Mouse (Mus musculus): ENCODE data around the gene Hint3. TPM values are rescaled to one million over a fixed set of nuclear protein-coding genes. Genes with fewer than 3 reads are reported as not detected.
"Not testable (repeated sequence)": the region's sequence is repeated elsewhere in the genome, so short reads cannot be mapped to it uniquely, and the experiment has no call there.

Gene Hint3
- 21.1 and 21.3 TPM in 2 replicates for polyA plus RNA-seq (2015; fragmentation: Nextera tagmentation; extraction: Ambion mirVana)

DNA sequence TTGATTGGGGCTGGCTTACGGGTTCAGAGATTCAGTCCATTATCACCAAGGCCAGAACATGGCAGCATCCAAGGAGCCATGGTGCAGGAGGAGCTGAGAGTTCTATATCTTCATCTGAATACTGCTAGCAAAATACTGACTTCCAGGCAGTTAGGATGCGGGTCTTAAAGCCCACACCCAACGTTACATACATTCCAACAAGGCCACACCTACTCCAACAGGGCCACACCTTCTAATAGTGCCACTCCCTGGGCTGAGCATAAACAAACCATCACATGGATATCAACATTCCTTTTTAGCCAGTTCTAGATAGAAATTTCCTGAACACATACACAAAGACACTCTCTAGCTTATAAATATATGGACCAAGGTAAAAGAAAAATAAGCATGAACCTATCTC lies at the start of gene Hint3:
Gene Hint3, minus strand, starts transcription at position 120 of the 400 bp plus-strand sequence.
- no peak for ATAC-seq (ENCODE audit: insufficient number of reproducible peaks, low FRiP score, low TSS enrichment, low read depth)
- 85% methylated on average over 3 of the region's 3 CpGs for whole genome bisulfite sequencing

DNA sequence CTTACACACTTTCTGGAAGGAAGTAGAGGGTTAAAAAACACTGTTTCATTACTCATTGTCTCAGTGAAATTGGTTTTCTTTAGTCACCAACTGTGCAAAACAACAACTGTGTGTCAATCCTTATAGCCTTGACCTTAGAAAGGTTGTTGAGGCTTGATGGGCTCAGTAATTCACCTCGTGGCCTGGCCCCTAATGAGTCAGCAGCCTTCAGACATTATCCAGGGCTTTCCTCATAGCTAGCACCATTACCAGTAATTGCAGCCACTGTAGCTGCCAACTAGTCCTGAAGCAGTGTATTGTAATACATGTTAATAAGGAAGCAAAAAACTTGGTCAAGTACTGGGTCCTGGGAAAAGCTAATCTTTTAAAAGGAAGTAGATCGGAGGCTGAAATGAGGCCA lies 48.6 kb upstream of the Hint3 start:
- Histone ChIP-seq H3K27me3 (no peaks in the 10 kb centered on the region), H3K4me2 (no peak overlapping the region), H3K36me3 (peaks cover 4% of the 10 kb centered on the region; the same call in 1 of the 2 replicates), H3K9ac (no peak overlapping the region), H3K4me1 (no peaks in the 10 kb centered on the region), H3K9me3 (no peaks in the 10 kb centered on the region), H3K4me3 (no peak overlapping the region), H3K27ac (no peak overlapping the region)
- no peak for ATAC-seq (ENCODE audit: insufficient number of reproducible peaks, low FRiP score, low TSS enrichment, low read depth)
- 61% methylated on average over 2 of the region's 2 CpGs for WGBS

More for the DNA sequence above, at the start of gene Hint3:
- Histone ChIP-seq H3K4me1 (no peaks in the 10 kb centered on the region), H3K4me2 (no peak within 1 kb of the TSS), H3K27me3 (no peaks in the 10 kb centered on the region), H3K27ac (no peak within 1 kb of the TSS), H3K9ac (no peak within 1 kb of the TSS), H3K36me3 (no peaks in the 10 kb centered on the region), H3K9me3 (no peaks in the 10 kb centered on the region), H3K4me3 (no peak within 1 kb of the TSS)

DNA sequence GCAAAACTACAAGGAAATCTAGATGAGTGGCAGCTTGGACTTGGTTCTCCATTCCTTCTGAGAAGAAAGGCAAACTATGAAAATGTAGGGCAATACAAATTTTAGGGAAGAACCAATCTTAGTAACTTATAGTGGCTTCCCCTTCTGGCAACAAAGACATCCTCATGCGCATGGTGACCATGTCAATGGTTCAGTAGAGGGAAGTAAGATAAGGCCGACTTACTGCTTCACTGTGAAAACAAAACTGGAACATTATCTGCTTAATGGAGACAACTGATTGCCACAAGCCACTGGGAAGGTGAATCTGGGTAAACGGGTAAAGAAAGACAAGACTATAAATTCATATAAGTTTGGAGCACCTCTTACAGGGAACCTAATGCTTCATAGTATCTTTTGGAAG lies 45.4 kb upstream of the Hint3 start:
- Histone ChIP-seq H3K4me3 (no peak overlapping the region), H3K4me2 (no peak overlapping the region), H3K36me3 (0 out of 2 replicates have a peak, but pooled peaks cover 3% of the 10 kb centered on the region), H3K27ac (no peak overlapping the region), H3K9me3 (no peaks in the 10 kb centered on the region), H3K9ac (no peak overlapping the region), H3K4me1 (no peaks in the 10 kb centered on the region), H3K27me3 (no peaks in the 10 kb centered on the region)
- ATAC-seq (ENCODE audit: insufficient number of reproducible peaks, low FRiP score, low TSS enrichment, low read depth), result no peak
- WGBS, result 88% methylated on average over 3 of the region's 3 CpGs

DNA sequence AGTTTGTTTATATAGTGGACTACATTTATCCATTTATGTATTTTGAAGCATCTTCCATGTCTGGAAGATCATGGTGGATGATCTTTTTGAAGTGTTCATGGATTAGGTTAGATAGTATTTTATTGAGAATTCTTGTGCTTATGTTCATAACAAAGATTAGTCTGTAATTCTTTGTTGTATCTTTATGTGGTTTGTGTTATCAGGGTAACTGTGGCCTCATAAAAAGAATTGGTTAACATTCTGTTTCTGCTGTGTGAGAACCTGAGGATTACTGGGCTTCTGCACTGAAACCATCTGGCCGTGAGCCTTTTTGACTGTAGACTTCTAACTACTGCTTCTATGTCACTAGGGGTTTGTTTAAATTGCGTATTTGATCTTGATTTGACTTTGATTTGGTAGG lies 37.1 kb upstream of the Hint3 start:
- no peaks in the 10 kb centered on the region for H3K9me3 ChIP-seq
- no peaks in the 10 kb centered on the region for H3K36me3 ChIP-seq
- no peak overlapping the region for H3K9ac ChIP-seq
- H3K4me2 ChIP-seq, result no peak overlapping the region
- H3K27ac ChIP-seq, result no peak overlapping the region
- H3K27me3 ChIP-seq, result no peaks in the 10 kb centered on the region
- WGBS, result 85% methylated on average over 2 of the region's 2 CpGs
- H3K4me3 ChIP-seq, result no peak overlapping the region
- H3K4me1 ChIP-seq, result no peaks in the 10 kb centered on the region
- no peak for ATAC-seq (ENCODE audit: insufficient number of reproducible peaks, low FRiP score, low TSS enrichment, low read depth)

DNA sequence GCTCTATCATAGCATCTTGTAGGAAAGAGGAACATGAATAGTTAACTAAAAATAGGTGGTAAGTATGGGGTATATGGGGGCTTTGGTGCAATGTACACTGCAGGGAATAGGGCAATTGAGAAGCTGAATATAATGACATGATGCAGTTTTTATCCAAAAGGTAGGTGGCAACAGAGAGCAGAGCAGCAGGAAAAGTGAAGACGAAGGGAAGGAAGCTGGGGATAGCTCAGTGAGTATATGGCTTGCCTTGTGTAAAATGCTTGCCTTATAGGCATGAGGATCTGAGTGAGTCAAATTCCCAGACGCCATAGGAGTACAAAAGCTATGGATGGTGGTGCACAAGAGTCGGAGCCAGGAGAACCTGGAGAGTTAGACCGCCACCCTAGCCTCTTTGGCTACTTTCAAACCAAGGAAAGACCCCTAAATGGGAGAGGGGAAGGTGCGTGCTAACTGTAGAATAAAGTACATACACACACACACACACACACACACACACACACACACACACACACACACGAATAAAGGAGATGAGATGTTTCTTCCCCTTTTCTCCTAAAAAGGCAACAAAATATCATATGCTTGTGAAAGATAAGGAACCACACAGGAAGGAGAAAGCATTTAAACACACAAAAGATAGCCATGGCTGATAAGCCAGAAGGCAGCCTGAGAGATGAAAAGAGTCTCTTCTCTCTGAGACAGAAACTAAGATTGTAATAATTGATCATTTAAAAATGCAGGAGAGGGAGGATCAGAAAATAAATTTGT lies 31.3 kb upstream of the Hint3 start:
- H3K4me3 ChIP-seq, result no peak overlapping the region
- no peaks in the 10 kb centered on the region for H3K9me3 ChIP-seq
- no peak overlapping the region for H3K9ac ChIP-seq
- no peak for ATAC-seq (ENCODE audit: insufficient number of reproducible peaks, low FRiP score, low TSS enrichment, low read depth)
- H3K4me1 ChIP-seq, result no peaks in the 10 kb centered on the region
- WGBS, result 88% methylated on average over 5 of the region's 6 CpGs
- H3K27me3 ChIP-seq, result no peaks in the 10 kb centered on the region
- H3K27ac ChIP-seq, result no peak overlapping the region
- peaks cover 15% of the 10 kb centered on the region; the same call in 1 of the 2 replicates for H3K36me3 ChIP-seq
- no peak overlapping the region for H3K4me2 ChIP-seq

DNA sequence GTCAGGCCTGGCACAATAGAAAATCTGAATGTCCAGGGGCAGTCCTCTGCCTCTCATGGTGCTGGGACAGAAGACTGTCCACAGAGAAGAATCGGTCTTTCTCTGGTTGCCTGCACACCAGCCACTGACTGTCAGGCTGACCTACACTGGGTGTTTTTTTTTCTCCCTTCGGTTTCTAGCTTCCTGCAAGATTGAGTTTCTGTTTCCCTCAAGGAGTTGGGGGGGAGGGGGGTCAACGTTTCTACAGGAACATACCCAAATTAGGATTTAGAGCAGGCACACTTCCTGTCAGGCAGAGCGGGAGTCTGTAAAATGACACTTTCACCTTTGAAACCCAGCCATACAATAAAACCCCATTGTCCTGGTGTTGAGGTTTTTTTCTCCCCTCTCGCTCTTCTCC lies 26.2 kb upstream of the Hint3 start:
- Histone ChIP-seq H3K4me1 (no peaks in the 10 kb centered on the region), H3K36me3 (peaks cover 16% of the 10 kb centered on the region; the same call in 1 of the 2 replicates), H3K4me2 (peak overlapping the region; percentile 34), H3K9me3 (no peaks in the 10 kb centered on the region), H3K9ac (no peak overlapping the region), H3K27ac (no peak overlapping the region; the same call in 1 of the 2 replicates), H3K27me3 (no peaks in the 10 kb centered on the region), H3K4me3 (peak overlapping the region; percentile 23)
- ATAC-seq (ENCODE audit: insufficient number of reproducible peaks, low FRiP score, low TSS enrichment, low read depth), result no peak
- WGBS, result 10% methylated on average over 5 of the region's 5 CpGs

DNA sequence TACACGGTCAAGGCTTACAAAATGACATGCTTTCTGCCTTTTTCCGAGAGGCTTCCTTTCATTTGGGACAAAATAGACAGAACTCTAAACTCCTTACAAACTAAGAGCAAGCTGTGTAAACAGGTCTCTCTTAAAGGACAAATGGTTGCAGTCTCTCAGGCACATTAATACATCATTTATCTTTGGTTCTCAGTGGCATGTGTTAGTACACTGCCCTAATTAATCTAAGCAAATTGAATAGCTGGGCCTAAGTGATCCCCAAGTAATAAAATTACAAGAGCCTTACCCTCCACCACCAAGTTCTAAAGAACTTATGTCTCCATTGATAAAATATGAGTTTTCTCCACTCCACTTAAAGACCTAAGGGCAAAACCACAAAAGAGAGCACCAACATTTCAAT lies 18.2 kb upstream of the Hint3 start:
- Histone ChIP-seq H3K27me3 (no peaks in the 10 kb centered on the region), H3K27ac (no peak overlapping the region), H3K9ac (no peak overlapping the region), H3K4me3 (no peak overlapping the region), H3K4me1 (no peaks in the 10 kb centered on the region), H3K36me3 (peaks cover 7% of the 10 kb centered on the region; the same call in 1 of the 2 replicates), H3K4me2 (no peak overlapping the region), H3K9me3 (no peaks in the 10 kb centered on the region)
- 62% methylated on average over 2 of the region's 2 CpGs for WGBS
- no peak for ATAC-seq (ENCODE audit: insufficient number of reproducible peaks, low FRiP score, low TSS enrichment, low read depth)

DNA sequence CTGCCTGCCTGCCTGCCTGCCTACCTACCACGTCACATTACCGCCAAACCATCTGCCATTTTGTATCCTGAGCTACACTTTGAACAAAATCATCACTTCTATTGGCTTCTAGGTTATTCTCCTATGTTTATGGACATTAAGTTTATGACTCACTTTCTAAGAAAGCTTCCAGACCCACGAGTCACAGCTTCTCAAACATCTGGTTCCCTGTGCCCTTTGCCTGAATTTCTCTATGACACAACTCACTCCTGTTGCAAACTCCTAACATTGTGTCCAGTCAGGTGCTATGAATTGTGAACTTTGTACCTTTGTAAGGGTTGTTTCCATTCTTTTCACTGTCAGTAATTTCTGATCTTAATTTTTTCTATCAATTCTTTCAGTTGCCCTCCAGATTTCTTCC lies 8.8 kb upstream of the Hint3 start:
- H3K9me3 ChIP-seq, result no peaks in the 10 kb centered on the region
- WGBS, result 74% methylated on average over 3 of the region's 3 CpGs
- H3K4me3 ChIP-seq, result no peak overlapping the region
- no peak for ATAC-seq (ENCODE audit: insufficient number of reproducible peaks, low FRiP score, low TSS enrichment, low read depth)
- H3K4me2 ChIP-seq, result no peak overlapping the region
- no peaks in the 10 kb centered on the region for H3K36me3 ChIP-seq
- H3K4me1 ChIP-seq, result no peaks in the 10 kb centered on the region
- no peak overlapping the region for H3K9ac ChIP-seq
- no peaks in the 10 kb centered on the region for H3K27me3 ChIP-seq
- H3K27ac ChIP-seq, result no peak overlapping the region

DNA sequence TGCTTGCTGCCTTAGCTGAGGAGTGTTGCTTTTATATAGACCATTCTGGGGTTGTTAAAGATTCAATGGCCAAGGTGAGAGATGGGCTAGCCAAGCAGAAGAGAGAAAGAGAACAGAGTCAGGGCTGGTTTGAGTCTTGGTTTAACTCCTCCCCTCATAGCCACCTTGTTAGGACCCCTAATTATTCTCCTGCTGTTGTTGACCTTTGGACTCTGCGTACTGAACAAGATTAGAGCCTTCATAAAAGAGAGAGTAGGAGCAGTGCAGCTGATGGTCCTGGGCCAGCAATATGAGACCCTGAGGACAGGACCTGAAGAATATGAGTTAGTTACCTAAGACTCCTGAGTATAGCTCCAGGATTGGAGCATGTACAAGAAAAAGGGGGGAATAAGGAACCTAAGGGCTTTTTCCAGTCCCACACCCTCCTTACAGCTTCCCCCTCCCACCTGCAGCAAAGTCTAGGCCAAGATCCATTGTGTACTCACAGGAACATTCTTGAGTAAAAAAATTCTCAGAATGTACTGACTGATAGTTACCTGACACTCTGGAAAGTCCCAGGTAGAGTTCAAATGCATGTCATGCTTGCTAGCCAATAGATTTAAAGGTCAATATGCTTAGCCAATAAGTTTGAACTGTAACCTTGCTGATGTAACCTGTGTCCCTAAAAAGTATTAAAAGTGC lies 7.2 kb upstream of the Hint3 start:
- not testable (repeated sequence) for H3K27ac ChIP-seq; H3K36me3 ChIP-seq; H3K4me1 ChIP-seq; H3K27me3 ChIP-seq; H3K4me2 ChIP-seq; ATAC-seq (ENCODE audit: insufficient number of reproducible peaks, low FRiP score, low TSS enrichment, low read depth); H3K4me3 ChIP-seq; H3K9me3 ChIP-seq; H3K9ac ChIP-seq
- WGBS, result 56% methylated on average over 1 of the region's 1 CpGs

DNA sequence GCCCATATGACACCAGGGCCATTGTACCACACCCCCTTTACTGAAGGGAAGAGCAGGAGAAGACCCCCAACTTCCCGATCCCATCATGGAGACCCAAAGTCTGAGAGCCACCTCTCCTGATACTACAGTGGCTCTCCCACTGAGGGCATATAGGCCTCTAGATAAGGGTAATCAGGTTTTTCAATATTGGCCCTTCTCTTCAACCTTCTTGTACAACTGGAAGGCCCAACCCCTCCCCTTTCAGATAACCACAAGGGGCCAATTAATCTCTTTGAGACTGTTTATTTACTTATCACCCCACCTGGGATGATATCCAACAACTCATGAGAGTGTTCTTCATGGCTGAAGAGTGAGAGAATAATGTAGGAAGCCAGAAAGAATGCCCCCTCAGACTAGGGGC lies 3.3 kb upstream of the Hint3 start:
- H3K27me3 ChIP-seq, result no peaks in the 10 kb centered on the region
- H3K36me3 ChIP-seq, result no peaks in the 10 kb centered on the region
- no peak overlapping the region for H3K27ac ChIP-seq
- H3K4me2 ChIP-seq, result no peak overlapping the region
- no peak for ATAC-seq (ENCODE audit: insufficient number of reproducible peaks, low FRiP score, low TSS enrichment, low read depth)
- no peaks in the 10 kb centered on the region for H3K4me1 ChIP-seq
- no peak overlapping the region for H3K4me3 ChIP-seq
- 92% methylated on average over 1 of the region's 1 CpGs for whole genome bisulfite sequencing
- no peak overlapping the region for H3K9ac ChIP-seq
- H3K9me3 ChIP-seq, result no peaks in the 10 kb centered on the region

DNA sequence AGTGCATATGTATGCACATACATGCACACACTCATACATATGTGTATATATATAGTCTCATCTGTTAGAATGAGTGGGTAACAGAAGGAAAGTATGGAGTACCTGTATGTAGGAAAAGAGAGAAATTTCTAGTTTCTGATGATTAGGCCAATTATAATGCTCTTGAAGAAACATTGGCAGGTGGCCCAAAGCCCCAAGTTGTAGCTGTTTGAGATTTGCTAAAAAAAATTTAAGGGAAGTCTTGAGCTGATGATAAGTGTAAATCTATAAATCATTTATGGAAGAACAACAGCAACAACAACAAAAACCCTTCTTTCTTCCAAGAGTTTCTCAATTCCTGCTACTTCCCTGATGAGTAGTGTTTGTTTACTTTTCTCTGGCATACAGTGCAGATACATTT lies 545 bp upstream of the Hint3 start:
- Histone ChIP-seq H3K4me1 (no peaks in the 10 kb centered on the region), H3K4me3 (no peak overlapping the region), H3K4me2 (no peak overlapping the region), H3K27ac (no peak overlapping the region), H3K27me3 (no peaks in the 10 kb centered on the region), H3K36me3 (no peaks in the 10 kb centered on the region), H3K9ac (no peak overlapping the region), H3K9me3 (no peaks in the 10 kb centered on the region)
- no peak for ATAC-seq (ENCODE audit: insufficient number of reproducible peaks, low FRiP score, low TSS enrichment, low read depth)

DNA sequence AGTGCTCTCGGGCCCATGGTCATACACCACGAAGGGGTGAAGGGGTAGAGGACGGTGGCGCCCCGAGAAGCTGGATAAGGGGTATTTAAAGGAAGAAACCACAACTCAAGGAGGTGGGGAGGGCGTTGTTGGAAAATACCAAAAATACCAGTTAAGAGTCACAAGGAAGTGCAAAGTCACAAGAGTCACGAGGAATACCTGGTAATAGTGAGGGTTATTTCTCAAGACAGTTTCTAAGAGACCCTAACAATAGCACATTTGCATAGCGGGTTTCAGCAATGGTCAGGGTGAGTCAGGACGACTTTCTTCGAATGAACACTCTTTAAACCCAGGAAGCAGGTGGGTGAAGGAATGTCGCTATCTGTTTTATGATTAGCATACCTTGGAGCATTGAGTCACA lies 988 bp downstream of the Hint3 start:
- WGBS, result 87% methylated on average over 11 of the region's 11 CpGs
- H3K27me3 ChIP-seq; ATAC-seq (ENCODE audit: insufficient number of reproducible peaks, low FRiP score, low TSS enrichment, low read depth); H3K9ac ChIP-seq; H3K4me1 ChIP-seq; H3K4me3 ChIP-seq; H3K27ac ChIP-seq; H3K9me3 ChIP-seq; H3K36me3 ChIP-seq; H3K4me2 ChIP-seq: not testable (repeated sequence)

Measured in limb, embryonic 15.5 days (tissue).